Mouse (Mus musculus) stomach, postnatal 0 days (tissue): Measurements from ENCODE around the gene Rxra.

Experiments
- CTCF ChIP-seq: IDR thresholded peaks from 2 replicates; pipeline ENCODE4 v1.5.1; 2016; ENCODE audit warnings: antibody characterized with exemption, low read depth, mild to moderate bottlenecking, moderate library complexity
- EP300 ChIP-seq: optimal IDR thresholded peaks from 2 replicates; pipeline ENCODE3; 2016; ENCODE audit warnings: antibody characterized with exemption

DNA sequence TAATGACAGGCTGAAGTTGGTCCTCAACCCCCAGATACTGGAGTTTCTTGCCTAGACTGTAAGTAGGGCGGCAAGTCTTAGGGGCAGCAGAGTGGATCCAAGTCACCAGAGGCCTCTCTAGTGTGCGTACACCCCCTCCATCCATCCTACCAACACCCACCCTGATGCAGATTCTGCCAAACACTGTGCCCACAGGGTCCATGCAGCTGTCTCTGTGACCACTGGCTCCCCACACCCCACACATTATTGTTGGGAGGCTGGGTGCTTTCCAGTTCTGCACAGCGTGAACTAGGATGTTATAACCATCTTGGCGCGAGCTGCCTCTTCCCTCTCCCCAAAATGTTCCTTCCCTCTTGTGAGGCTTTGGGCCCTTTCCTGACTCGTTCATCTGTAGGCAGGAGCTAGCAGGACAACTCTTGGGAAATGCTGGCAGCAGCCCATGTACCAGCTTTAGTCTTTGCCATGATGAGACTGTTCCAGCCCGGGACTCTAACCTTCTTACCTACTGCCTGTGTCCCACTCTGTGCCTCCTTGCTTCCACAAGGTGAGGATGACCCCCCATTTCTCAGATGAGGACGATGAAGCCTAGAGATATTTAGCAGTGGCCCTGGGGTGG, 38.9 kb upstream of the Rxra start:
- no peak for TF ChIP-seq CTCF
- TF ChIP-seq EP300: no peak
